Mouse (Mus musculus): ENCODE measurements around the gene Fgb. TPM values are rescaled to one million over a fixed set of nuclear protein-coding genes. Genes with fewer than 3 reads are reported as not detected.
A peak's percentile ranks its signal among the peaks of the same experiment; 100 is the strongest.

Gene Fgb
- total and polyA plus RNA-seq, 2 experiments from 2014 or later = not detected

GRCm38 (mm10) chr3:83070231-83070630 is 20.6 kb upstream of the Fgb start:
- H3K4me3 ChIP-seq (ENCODE audit: low read depth, low read length) = no peak overlapping the region
- WGBS = 87% methylated on average over 4 of the region's 4 CpGs

GRCm38 (mm10) chr3:83068869-83069268 is 19.2 kb upstream of the Fgb start:
- Histone ChIP-seq H3K9ac (replicated peaks; ENCODE audit: low read length, poor library complexity, severe bottlenecking) (no peak overlapping the region), H3K36me3 (ENCODE audit: insufficient read depth, low read length) (peaks cover 49% of the 10 kb centered on the region), H3K4me1 (ENCODE audit: insufficient read depth, low read length) (no peaks in the 10 kb centered on the region), H3K27ac (ENCODE audit: low read depth, low read length) (no peak overlapping the region), H3K9me3 (ENCODE audit: low read length) (no peaks in the 10 kb centered on the region), H3K4me2 (ENCODE audit: low read depth, low read length, poor library complexity, severe bottlenecking) (no peak overlapping the region), H3K4me3 (ENCODE audit: low read depth, low read length) (no peak overlapping the region), H3K27me3 (ENCODE audit: insufficient read depth, low read length) (no peaks in the 10 kb centered on the region)
- ATAC-seq (ENCODE audit: low FRiP score) = no peak
- no peak for TF ChIP-seq CTCF (IDR thresholded peaks at IDR 0.05)
- no peak for DNase-seq (ENCODE audit: low spot score)
- WGBS = 97% methylated on average over 13 of the region's 13 CpGs

More at GRCm38 (mm10) chr3:83070231-83070630, 20.6 kb upstream of the Fgb start:
- no peaks in the 10 kb centered on the region for H3K4me1 ChIP-seq (ENCODE audit: insufficient read depth, low read length)
- H3K27me3 ChIP-seq (ENCODE audit: insufficient read depth, low read length) = no peaks in the 10 kb centered on the region
- no peak for ATAC-seq (ENCODE audit: low FRiP score)
- no peaks in the 10 kb centered on the region for H3K9me3 ChIP-seq (ENCODE audit: low read length)
- no peak overlapping the region for H3K9ac ChIP-seq (replicated peaks; ENCODE audit: low read length, poor library complexity, severe bottlenecking)
- DNase-seq (ENCODE audit: low spot score) = no peak
- H3K36me3 ChIP-seq (ENCODE audit: insufficient read depth, low read length) = peaks cover 49% of the 10 kb centered on the region
- H3K27ac ChIP-seq (ENCODE audit: low read depth, low read length) = no peak overlapping the region
- no peak for TF ChIP-seq CTCF (IDR thresholded peaks at IDR 0.05)
- no peak overlapping the region for H3K4me2 ChIP-seq (ENCODE audit: low read depth, low read length, poor library complexity, severe bottlenecking)

- Histone ChIP-seq H3K4me3 (ENCODE audit: low read depth, low read length) (no peak overlapping the region), H3K4me2 (ENCODE audit: low read depth, low read length, poor library complexity, severe bottlenecking) (no peak overlapping the region), H3K27ac (ENCODE audit: low read depth, low read length) (no peak overlapping the region), H3K27me3 (ENCODE audit: insufficient read depth, low read length) (no peaks in the 10 kb centered on the region), H3K4me1 (ENCODE audit: insufficient read depth, low read length) (no peaks in the 10 kb centered on the region), H3K36me3 (ENCODE audit: insufficient read depth, low read length) (peaks cover 51% of the 10 kb centered on the region), H3K9ac (replicated peaks; ENCODE audit: low read length, poor library complexity, severe bottlenecking) (no peak overlapping the region), H3K9me3 (ENCODE audit: low read length) (no peaks in the 10 kb centered on the region)
- 97% methylated on average over 9 of the region's 9 CpGs for WGBS
- DNase-seq (ENCODE audit: low spot score) (no peak), ATAC-seq (ENCODE audit: low FRiP score) (no peak)
- no peak for TF ChIP-seq CTCF (IDR thresholded peaks at IDR 0.05)
Observed at GRCm38 (mm10) chr3:83067920-83068319, 18.3 kb upstream of the Fgb start.

GRCm38 (mm10) chr3:83057046-83057445 is 7.4 kb upstream of the Fgb start:
- H3K4me2 ChIP-seq (ENCODE audit: low read depth, low read length, poor library complexity, severe bottlenecking) = no peak overlapping the region
- H3K36me3 ChIP-seq (ENCODE audit: insufficient read depth, low read length) = peaks cover 34% of the 10 kb centered on the region
- no peaks in the 10 kb centered on the region for H3K27me3 ChIP-seq (ENCODE audit: insufficient read depth, low read length)
- TF ChIP-seq CTCF (IDR thresholded peaks at IDR 0.05) = no peak
- no peaks in the 10 kb centered on the region for H3K9me3 ChIP-seq (ENCODE audit: low read length)
- no peak for ATAC-seq (ENCODE audit: low FRiP score)
- H3K4me3 ChIP-seq (ENCODE audit: low read depth, low read length) = no peak overlapping the region
- H3K9ac ChIP-seq (replicated peaks; ENCODE audit: low read length, poor library complexity, severe bottlenecking) = no peak overlapping the region
- H3K4me1 ChIP-seq (ENCODE audit: insufficient read depth, low read length) = peaks cover 6% of the 10 kb centered on the region
- 98% methylated on average over 2 of the region's 2 CpGs for WGBS
- H3K27ac ChIP-seq (ENCODE audit: low read depth, low read length) = no peak overlapping the region
- no peak for DNase-seq (ENCODE audit: low spot score)

GRCm38 (mm10) chr3:83055281-83056038 is 5.8 kb upstream of the Fgb start, which contains the start of gene Plrg1:
Gene Plrg1, plus strand, starts transcription at chr3:83055522.
- Histone ChIP-seq H3K4me2 (ENCODE audit: low read depth, low read length, poor library complexity, severe bottlenecking) (peak within 1 kb of the TSS; percentile 81), H3K9me3 (ENCODE audit: low read length) (no peaks in the 10 kb centered on the region), H3K4me1 (ENCODE audit: insufficient read depth, low read length) (peaks cover 6% of the 10 kb centered on the region), H3K4me3 (ENCODE audit: low read depth, low read length) (peak within 1 kb of the TSS; percentile 78), H3K9ac (replicated peaks; ENCODE audit: low read length, poor library complexity, severe bottlenecking) (peak within 1 kb of the TSS; percentile 74), H3K36me3 (ENCODE audit: insufficient read depth, low read length) (peaks cover 18% of the 10 kb centered on the region), H3K27ac (ENCODE audit: low read depth, low read length) (peak within 1 kb of the TSS; percentile 70), H3K27me3 (ENCODE audit: insufficient read depth, low read length) (no peaks in the 10 kb centered on the region)
- peak; percentile 62 for TF ChIP-seq CTCF (IDR thresholded peaks at IDR 0.05)
- peak; percentile 98 for DNase-seq (ENCODE audit: low spot score)
- under 1% methylated on average over 61 of the region's 61 CpGs for WGBS
- ATAC-seq (ENCODE audit: low FRiP score) = peak; percentile 97

GRCm38 (mm10) chr3:83054759-83055158 is 5.1 kb upstream of the Fgb start:
- H3K4me3 ChIP-seq (ENCODE audit: low read depth, low read length) = peak overlapping the region; percentile 78
- no peak overlapping the region for H3K27ac ChIP-seq (ENCODE audit: low read depth, low read length)
- ATAC-seq (ENCODE audit: low FRiP score) (no peak), DNase-seq (ENCODE audit: low spot score) (no peak)
- H3K36me3 ChIP-seq (ENCODE audit: insufficient read depth, low read length) = peaks cover 13% of the 10 kb centered on the region
- no peak overlapping the region for H3K9ac ChIP-seq (replicated peaks; ENCODE audit: low read length, poor library complexity, severe bottlenecking)
- no peak for TF ChIP-seq CTCF (IDR thresholded peaks at IDR 0.05)
- 43% methylated on average over 13 of the region's 13 CpGs for WGBS
- no peaks in the 10 kb centered on the region for H3K27me3 ChIP-seq (ENCODE audit: insufficient read depth, low read length)
- no peaks in the 10 kb centered on the region for H3K9me3 ChIP-seq (ENCODE audit: low read length)
- peaks cover 6% of the 10 kb centered on the region for H3K4me1 ChIP-seq (ENCODE audit: insufficient read depth, low read length)
- H3K4me2 ChIP-seq (ENCODE audit: low read depth, low read length, poor library complexity, severe bottlenecking) = peak overlapping the region; percentile 42

Measured in midbrain, postnatal 0 days (tissue).